Mouse (Mus musculus) neural tube, embryonic 15.5 days (tissue): Measurements from ENCODE around the gene Cpeb1. TPM values are rescaled to one million over a fixed set of nuclear protein-coding genes. Genes with fewer than 3 reads are reported as not detected.

Experiments used
- ATAC-seq: fragments of 200-750 bp; cut with Nextera tagmentation; 2 replicates; pipeline ENCODE4 v1.8.0; 2017; ENCODE audit warnings: mild to moderate bottlenecking, moderate TSS enrichment, moderate library complexity; ENCODE audit not compliant: low FRiP score
- H3K27ac ChIP-seq: fragments of 300-500 bp; sonication (generic); replicated peaks from 2 replicates; pipeline ENCODE4 v1.5.1; 2015; ENCODE audit warnings: mild to moderate bottlenecking, inconsistent platforms
- H3K27me3 ChIP-seq: fragments of 300-500 bp; sonication (generic); replicated peaks from 2 replicates; pipeline ENCODE4 v1.6.1; 2015; ENCODE audit warnings: inconsistent platforms
- H3K36me3 ChIP-seq: fragments of 300-500 bp; sonication (generic); 2 replicates; pipeline ENCODE4 v1.6.1; 2015; ENCODE audit warnings: inconsistent platforms
- H3K4me1 ChIP-seq: fragments of 300-500 bp; sonication (generic); 2 replicates; pipeline ENCODE4 v1.6.1; 2015; ENCODE audit warnings: inconsistent platforms
- H3K4me2 ChIP-seq: fragments of 300-500 bp; sonication (generic); 2 replicates; pipeline ENCODE4 v1.6.1; 2015; ENCODE audit warnings: inconsistent platforms, mild to moderate bottlenecking, moderate library complexity
- H3K4me3 ChIP-seq: fragments of 300-500 bp; sonication (generic); replicated peaks from 2 replicates; pipeline ENCODE4 v1.5.1; 2015; ENCODE audit warnings: mild to moderate bottlenecking, inconsistent platforms
- H3K9ac ChIP-seq: fragments of 300-500 bp; sonication (generic); replicated peaks from 2 replicates; pipeline ENCODE4 v1.6.1; 2015; ENCODE audit warnings: mild to moderate bottlenecking, inconsistent platforms
- H3K9me3 ChIP-seq: fragments of 300-500 bp; sonication (generic); replicated peaks from 2 replicates; pipeline ENCODE4 v1.6.1; 2016; ENCODE audit warnings: inconsistent platforms
- WGBS: fragments of 180-500 bp; shearing (Covaris S2); methylation state at CpG from one replicate; pipeline ENCODE4 v1.1.7; 2015; ENCODE audit warnings: mixed read lengths; 5-methylcytosine and 5-hydroxymethylcytosine counted together
- polyA plus RNA-seq: library from polyadenylated mRNA; unstranded; fragments of >200 nt; fragmentation: Nextera tagmentation; extraction: Ambion mirVana; gene quantifications from 2 replicates; pipeline ENCODE4 v1.2.1, GENCODE M21; 2015

The Cpeb1 gene
- polyA plus RNA-seq, 1 experiment from 2014 or later: 9.6 TPM

DNA sequence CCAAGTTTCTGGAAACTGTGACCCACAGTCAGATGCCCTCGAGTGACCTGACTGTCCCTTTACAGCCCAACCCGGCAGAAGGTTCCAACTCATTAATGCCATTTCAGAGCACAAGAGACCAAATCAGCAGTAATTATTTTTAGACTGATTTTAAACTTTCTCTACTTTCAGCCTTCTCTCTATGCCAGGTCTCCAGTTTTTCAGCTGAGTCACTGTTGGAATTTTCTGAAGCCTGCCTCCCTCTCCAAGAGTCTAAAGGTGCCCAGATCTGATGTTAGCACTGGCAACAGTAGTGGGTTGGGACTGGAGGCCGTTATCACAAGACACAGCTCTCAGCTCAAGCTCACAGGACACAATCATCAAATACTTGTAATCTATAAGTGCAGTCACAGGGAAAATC lies 87.3 kb downstream of the Cpeb1 start:
- no peak for ATAC-seq
- no peak overlapping the region for H3K27ac ChIP-seq
- no peaks in the 10 kb centered on the region for H3K27me3 ChIP-seq
- H3K9me3 ChIP-seq: no peaks in the 10 kb centered on the region
- WGBS: 78% methylated on average over 3 of the region's 3 CpGs
- H3K4me1 ChIP-seq: peaks cover 14% of the 10 kb centered on the region
- H3K9ac ChIP-seq: no peak overlapping the region
- H3K4me2 ChIP-seq: no peak overlapping the region
- no peaks in the 10 kb centered on the region for H3K36me3 ChIP-seq
- no peak overlapping the region for H3K4me3 ChIP-seq

DNA sequence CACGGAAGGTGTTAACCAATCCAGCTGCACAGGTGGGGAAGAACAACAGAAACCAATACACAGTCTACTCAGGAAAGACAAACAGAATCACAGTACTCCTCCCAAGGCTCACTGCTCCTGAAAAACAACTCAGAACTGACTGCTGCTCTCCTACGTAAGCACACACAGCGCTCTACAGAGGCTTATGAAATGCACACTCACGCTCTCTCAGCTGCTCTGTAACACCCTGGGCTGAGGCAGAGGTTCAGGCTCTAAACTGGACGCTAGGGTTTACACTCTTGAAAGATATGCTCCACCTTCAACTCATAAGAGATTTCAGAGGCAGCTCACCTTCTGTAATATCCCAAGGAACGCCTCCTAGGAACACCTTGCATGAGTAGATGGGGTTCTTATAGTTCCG lies 98.3 kb downstream of the Cpeb1 start:
- H3K4me3 ChIP-seq: no peak overlapping the region
- no peaks in the 10 kb centered on the region for H3K4me1 ChIP-seq
- ATAC-seq: no peak
- no peak overlapping the region for H3K4me2 ChIP-seq
- WGBS: 85% methylated on average over 7 of the region's 7 CpGs
- no peaks in the 10 kb centered on the region for H3K36me3 ChIP-seq
- H3K27ac ChIP-seq: no peak overlapping the region
- no peaks in the 10 kb centered on the region for H3K27me3 ChIP-seq
- no peaks in the 10 kb centered on the region for H3K9me3 ChIP-seq
- no peak overlapping the region for H3K9ac ChIP-seq

GRCm38 (mm10) chr7:81356360-81356759 lies 98.9 kb downstream of the Cpeb1 start:
- WGBS: 90% methylated on average over 1 of the region's 1 CpGs
- no peak overlapping the region for H3K4me2 ChIP-seq
- no peaks in the 10 kb centered on the region for H3K9me3 ChIP-seq
- no peak overlapping the region for H3K4me3 ChIP-seq
- H3K36me3 ChIP-seq: no peaks in the 10 kb centered on the region
- H3K27me3 ChIP-seq: no peaks in the 10 kb centered on the region
- no peaks in the 10 kb centered on the region for H3K4me1 ChIP-seq
- H3K27ac ChIP-seq: no peak overlapping the region
- ATAC-seq: no peak
- no peak overlapping the region for H3K9ac ChIP-seq

DNA sequence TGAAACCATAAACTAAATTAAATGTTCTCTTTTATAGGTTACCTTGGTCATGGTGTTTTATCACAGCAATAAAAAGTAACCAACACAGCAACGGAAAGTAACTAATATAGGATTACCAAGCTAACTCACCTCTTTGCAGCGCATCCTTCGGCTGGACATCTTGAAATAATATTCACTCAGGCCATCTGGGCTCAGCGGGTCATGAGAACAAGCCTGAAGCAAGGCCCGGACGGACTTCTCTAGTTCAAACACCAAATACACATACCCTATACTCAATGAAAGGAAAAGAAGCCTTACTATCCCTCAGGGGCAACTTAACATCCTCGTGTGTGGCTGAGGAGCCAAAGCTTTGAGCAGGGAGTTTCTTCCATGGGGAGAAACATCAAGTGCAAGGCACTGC lies 99.5 kb downstream of the Cpeb1 start:
- Histone ChIP-seq H3K36me3 (no peaks in the 10 kb centered on the region), H3K27me3 (no peaks in the 10 kb centered on the region), H3K9ac (no peak overlapping the region), H3K4me2 (no peak overlapping the region), H3K4me3 (no peak overlapping the region), H3K27ac (no peak overlapping the region), H3K4me1 (no peaks in the 10 kb centered on the region), H3K9me3 (no peaks in the 10 kb centered on the region)
- no peak for ATAC-seq
- WGBS: 82% methylated on average over 7 of the region's 7 CpGs

DNA sequence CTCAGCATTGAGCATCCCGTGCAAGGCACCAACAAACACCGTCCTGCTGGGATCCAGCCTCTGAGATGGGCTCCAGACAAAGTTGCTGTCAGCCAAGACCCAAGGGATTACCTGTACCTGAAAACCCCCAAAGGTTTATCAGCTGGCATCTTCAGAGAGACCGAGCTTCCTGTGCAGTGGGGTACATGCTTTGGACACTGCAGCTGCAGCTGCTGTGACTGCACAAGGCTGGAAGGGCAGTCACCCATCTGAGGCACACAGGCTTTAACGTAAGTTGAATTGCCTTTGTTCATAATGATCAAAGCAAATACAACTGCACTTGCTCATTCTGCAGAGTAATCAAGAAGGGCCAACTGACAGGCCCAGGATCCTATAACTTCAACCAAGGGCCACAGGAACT lies 103.4 kb downstream of the Cpeb1 start:
- H3K4me1 ChIP-seq: no peaks in the 10 kb centered on the region
- ATAC-seq: no peak
- H3K9ac ChIP-seq: no peak overlapping the region
- 0 out of 2 replicates have a peak, but pooled peaks cover 3% of the 10 kb centered on the region for H3K36me3 ChIP-seq
- no peak overlapping the region for H3K27ac ChIP-seq
- H3K4me2 ChIP-seq: no peak overlapping the region
- H3K27me3 ChIP-seq: no peaks in the 10 kb centered on the region
- H3K4me3 ChIP-seq: no peak overlapping the region
- 74% methylated on average over 4 of the region's 4 CpGs for WGBS
- H3K9me3 ChIP-seq: no peaks in the 10 kb centered on the region

GRCm38 (mm10) chr7:81348206-81348605 lies 107.1 kb downstream of the Cpeb1 start:
- Histone ChIP-seq H3K9ac (no peak overlapping the region), H3K27me3 (no peaks in the 10 kb centered on the region), H3K27ac (no peak overlapping the region), H3K9me3 (no peaks in the 10 kb centered on the region), H3K4me3 (no peak overlapping the region), H3K4me1 (peaks cover 10% of the 10 kb centered on the region), H3K36me3 (peaks cover 6% of the 10 kb centered on the region; the same call in 1 of the 2 replicates), H3K4me2 (no peak overlapping the region)
- WGBS: 64% methylated on average over 7 of the region's 7 CpGs
- no peak for ATAC-seq

- Histone ChIP-seq H3K27me3 (no peaks in the 10 kb centered on the region), H3K4me1 (peaks cover 29% of the 10 kb centered on the region), H3K9ac (peak overlapping the region; percentile 50), H3K4me3 (peak overlapping the region; percentile 86), H3K4me2 (peak overlapping the region; percentile 62), H3K27ac (peak overlapping the region; percentile 79), H3K9me3 (no peaks in the 10 kb centered on the region), H3K36me3 (peaks cover 28% of the 10 kb centered on the region)
- WGBS: 59% methylated on average over 15 of the region's 15 CpGs
- ATAC-seq: peak; percentile 42; the same call in 1 of the 2 replicates
These were observed 109.7 kb downstream of the Cpeb1 start for GRCm38 (mm10) chr7:81345447-81346170.

GRCm38 (mm10) chr7:81344544-81345446 lies 110.5 kb downstream of the Cpeb1 start, which contains the start of gene Rps17:
Gene Rps17, minus strand, starts transcription at chr7:81345254.
- Histone ChIP-seq H3K4me2 (peak within 1 kb of the TSS; percentile 87), H3K4me1 (peaks cover 29% of the 10 kb centered on the region), H3K9me3 (no peaks in the 10 kb centered on the region), H3K36me3 (peaks cover 36% of the 10 kb centered on the region), H3K27me3 (no peaks in the 10 kb centered on the region), H3K27ac (peak within 1 kb of the TSS; percentile 88), H3K9ac (peak within 1 kb of the TSS; percentile 95), H3K4me3 (peak within 1 kb of the TSS; percentile 86)
- WGBS: under 1% methylated on average over 85 of the region's 85 CpGs
- peak; percentile 95 for ATAC-seq

DNA sequence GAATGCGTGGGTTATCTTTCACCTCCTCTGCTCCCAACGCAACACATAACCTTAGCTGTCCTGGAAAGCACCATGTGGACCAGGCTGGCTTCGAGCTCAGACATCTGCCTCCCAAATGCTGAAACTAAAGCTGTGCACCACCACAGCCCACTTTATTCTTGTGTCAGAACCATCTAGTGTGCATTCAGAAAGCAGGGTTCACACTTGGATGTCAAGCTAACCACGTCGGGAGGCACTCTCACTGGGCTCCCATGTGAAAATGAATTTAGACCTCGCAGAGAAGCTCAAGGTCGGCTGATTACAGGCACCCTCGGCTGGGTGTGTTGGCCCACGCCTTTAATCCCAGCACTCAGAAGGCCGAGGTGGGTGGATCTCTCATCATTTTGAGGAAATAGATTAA lies 111.4 kb downstream of the Cpeb1 start:
- Histone ChIP-seq H3K27ac (peak overlapping the region; percentile 88; the same call in 1 of the 2 replicates), H3K36me3 (peaks cover 39% of the 10 kb centered on the region), H3K4me1 (peaks cover 29% of the 10 kb centered on the region), H3K9ac (peak overlapping the region; percentile 95), H3K4me3 (peak overlapping the region; percentile 86), H3K27me3 (no peaks in the 10 kb centered on the region), H3K4me2 (peak overlapping the region; percentile 87), H3K9me3 (no peaks in the 10 kb centered on the region)
- ATAC-seq: no peak
- 16% methylated on average over 10 of the region's 10 CpGs for WGBS

DNA sequence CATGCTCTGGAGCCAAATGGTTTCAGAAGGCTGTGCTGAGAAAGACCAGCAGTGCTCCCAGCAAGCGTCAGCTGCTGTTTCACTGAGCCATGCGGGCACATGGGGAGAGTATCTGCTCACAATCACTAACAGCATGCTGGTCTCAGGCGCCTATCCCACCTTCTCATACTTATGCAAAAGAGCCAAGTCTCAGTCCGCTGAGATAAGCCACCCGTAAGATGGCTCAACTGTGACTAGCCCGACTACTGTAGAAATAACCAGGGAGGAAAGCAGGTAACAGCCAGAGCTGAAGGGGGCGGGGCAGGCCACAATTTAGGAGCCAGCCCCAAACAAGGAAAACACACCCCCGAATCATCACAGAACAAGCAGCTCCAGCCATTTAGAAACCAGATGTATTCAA lies 111.9 kb downstream of the Cpeb1 start:
- ATAC-seq: no peak
- H3K36me3 ChIP-seq: peaks cover 42% of the 10 kb centered on the region
- peak overlapping the region; percentile 86 for H3K4me3 ChIP-seq
- H3K4me1 ChIP-seq: peaks cover 29% of the 10 kb centered on the region
- WGBS: 49% methylated on average over 8 of the region's 8 CpGs
- peak overlapping the region; percentile 95 for H3K9ac ChIP-seq
- H3K9me3 ChIP-seq: no peaks in the 10 kb centered on the region
- H3K27me3 ChIP-seq: no peaks in the 10 kb centered on the region
- H3K27ac ChIP-seq: no peak overlapping the region
- H3K4me2 ChIP-seq: peak overlapping the region; percentile 87

DNA sequence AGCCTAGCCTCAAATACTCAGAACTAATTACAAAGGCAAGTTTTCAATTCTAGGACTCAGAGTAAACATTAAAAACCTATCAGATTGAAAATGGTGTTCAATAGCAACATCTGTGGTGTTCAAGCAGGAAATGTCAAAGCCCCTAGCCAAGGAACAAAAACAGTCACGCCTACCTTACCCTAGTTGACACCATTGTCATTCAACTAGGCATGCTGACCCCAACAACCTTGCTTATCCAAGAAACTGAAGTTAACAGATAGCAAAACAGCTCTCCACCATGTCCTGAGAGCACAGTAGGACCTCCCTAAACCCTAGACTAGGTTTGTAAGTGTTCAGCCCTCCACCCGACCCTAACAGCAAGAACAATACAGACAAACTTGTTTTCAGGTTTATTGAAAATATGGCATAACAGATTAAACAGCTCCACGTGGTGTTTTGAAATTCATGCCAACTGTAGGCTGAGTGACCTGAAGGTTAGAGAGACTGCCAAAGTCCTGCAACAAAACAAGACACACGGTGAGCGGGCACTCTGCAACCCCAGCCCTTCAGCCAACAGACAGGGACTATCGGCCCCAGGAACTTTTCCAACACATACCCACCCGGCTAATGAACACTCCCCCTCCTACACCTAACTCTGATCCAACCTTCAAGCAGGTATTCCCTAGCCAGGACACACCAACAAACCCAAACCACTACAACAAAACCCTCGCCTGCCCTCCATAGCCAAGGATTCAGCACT lies 112.7 kb downstream of the Cpeb1 start:
- peak overlapping the region; percentile 86; the same call in 1 of the 2 replicates for H3K4me3 ChIP-seq
- no peaks in the 10 kb centered on the region for H3K27me3 ChIP-seq
- peaks cover 46% of the 10 kb centered on the region for H3K36me3 ChIP-seq
- H3K27ac ChIP-seq: no peak overlapping the region
- H3K9me3 ChIP-seq: no peaks in the 10 kb centered on the region
- H3K4me2 ChIP-seq: peak overlapping the region; percentile 87
- H3K9ac ChIP-seq: peak overlapping the region; percentile 95
- ATAC-seq: no peak
- H3K4me1 ChIP-seq: peaks cover 29% of the 10 kb centered on the region
- 81% methylated on average over 8 of the region's 8 CpGs for WGBS
